Mouse (Mus musculus): ENCODE measurements around the gene Pcgf2.
"Not testable (repeated sequence)": the region's sequence is repeated elsewhere in the genome, so short reads cannot be mapped to it uniquely, and the experiment has no call there.

The Pcgf2 gene

GRCm38 (mm10) chr11:97700003-97700745, at the start of gene Pcgf2:
Gene Pcgf2, minus strand, starts transcription at chr11:97700497.
- no peak for DNase-seq (ENCODE audit: low spot score)

- DNase-seq (ENCODE audit: low spot score), result no peak
Measured at GRCm38 (mm10) chr11:97748496-97748895, 48.2 kb upstream of the Pcgf2 start.

- DNase-seq (ENCODE audit: low spot score), result no peak
Measured at GRCm38 (mm10) chr11:97747773-97748172, 47.5 kb upstream of the Pcgf2 start.

DNA sequence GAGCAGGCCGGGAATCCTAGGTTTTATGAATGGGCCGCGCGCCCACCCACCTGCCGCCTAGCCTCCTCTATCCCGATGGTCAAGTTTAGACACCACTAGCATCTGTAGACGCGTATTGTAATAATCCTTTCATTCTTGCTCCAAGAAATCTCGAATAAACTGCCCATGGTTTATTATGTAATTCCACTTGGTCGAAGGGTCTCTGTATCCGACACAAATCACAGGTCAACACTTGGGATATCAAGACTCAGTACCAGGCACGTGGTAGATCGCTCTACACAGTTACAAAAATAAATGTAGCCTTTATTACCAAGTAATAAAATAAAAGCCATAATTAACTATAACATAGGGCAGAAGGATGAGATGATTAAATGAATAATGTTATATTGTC, 45.0 kb upstream of the Pcgf2 start:
- no peak for DNase-seq (ENCODE audit: low spot score)

- DNase-seq (ENCODE audit: low spot score), result peak; percentile 99
Measured at GRCm38 (mm10) chr11:97744718-97745330, 44.5 kb upstream of the Pcgf2 start.

GRCm38 (mm10) chr11:97744063-97744717, 43.9 kb upstream of the Pcgf2 start, which contains the start of gene Pip4k2b:
Gene Pip4k2b, minus strand, starts transcription at chr11:97744704.
- peak; percentile 34 for DNase-seq (ENCODE audit: low spot score)

DNA sequence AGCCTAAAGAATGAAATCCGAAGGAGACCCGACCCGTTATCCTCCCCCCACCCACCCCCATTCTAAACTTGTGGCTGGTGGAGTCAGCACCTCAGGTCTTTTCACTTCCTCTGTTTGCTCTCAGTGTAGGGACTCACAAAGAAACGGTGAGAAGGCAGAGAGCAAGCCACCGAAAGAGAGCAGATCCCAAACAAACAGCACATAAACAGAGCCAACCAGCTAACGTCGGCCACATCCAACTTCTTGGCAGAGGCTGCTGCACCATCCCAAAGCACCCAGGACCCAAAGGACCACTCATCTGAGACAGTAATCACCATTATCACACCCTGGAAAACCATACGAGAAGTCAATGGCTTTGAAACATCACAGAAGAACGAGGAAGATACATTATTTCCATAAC, 43.1 kb upstream of the Pcgf2 start:
- no peak for DNase-seq (ENCODE audit: low spot score)

DNA sequence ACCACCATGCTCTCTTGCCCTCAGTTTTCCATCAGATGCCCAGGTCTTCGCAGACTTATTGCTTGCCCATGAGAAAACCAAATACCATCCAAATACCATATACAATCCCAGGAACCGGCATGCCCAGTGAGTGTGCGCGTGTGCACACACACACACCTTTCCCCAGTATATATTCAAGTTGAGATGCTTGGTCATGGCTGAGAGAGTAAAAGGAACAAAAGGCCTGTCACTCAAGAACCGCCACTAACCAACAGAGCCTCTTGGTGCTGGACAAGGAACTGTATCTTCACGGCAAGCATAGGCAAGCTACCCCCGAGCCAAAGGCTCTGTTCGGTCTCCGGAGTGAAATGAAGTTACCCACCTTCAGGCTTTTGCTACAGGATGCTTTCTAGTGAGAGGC, 42.3 kb upstream of the Pcgf2 start:
- no peak for DNase-seq (ENCODE audit: low spot score)

- DNase-seq (ENCODE audit: low spot score), result no peak
Measured at GRCm38 (mm10) chr11:97742157-97742556, 41.9 kb upstream of the Pcgf2 start.

DNA sequence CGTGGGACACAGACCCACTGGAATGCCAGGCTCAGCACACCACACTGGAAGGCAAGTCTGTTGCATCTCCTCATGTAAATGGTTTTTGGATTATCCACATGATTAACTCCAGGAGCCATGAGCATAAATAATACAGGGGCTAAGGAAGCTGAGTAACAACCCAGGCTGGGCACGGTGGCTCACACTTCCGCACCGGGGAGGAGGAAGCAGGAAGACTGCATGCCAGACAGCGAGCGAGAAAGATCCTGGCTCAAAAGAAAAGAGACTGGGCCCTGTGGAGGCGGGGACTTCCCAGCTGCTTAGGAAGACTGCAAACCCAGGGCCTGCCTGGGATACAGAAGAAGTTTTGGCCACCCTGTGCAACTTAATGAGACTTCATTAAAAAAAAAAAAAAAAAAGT, 39.9 kb upstream of the Pcgf2 start:
- no peak for DNase-seq (ENCODE audit: low spot score)

DNA sequence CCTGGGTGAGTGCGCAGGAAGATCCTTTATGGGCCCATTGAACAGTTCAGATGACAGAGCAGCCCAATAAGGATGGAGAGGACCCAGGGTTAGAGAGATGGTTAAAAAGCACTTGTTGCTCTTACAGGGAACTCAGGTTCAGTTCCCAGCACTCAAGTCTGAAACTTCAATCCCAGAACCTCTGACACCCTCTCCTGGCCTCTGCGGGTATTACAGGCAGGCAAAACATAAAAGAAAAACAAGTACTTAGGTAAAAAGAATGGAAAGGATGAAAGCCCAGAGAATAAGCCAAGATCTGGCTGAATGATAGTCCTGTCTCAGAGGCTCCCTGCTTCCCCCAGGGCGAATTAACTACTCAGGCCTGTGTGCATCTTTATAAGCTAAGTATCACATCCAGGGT, 38.9 kb upstream of the Pcgf2 start:
- no peak for DNase-seq (ENCODE audit: low spot score)

- DNase-seq (ENCODE audit: low spot score), result peak; percentile 33
Measured at GRCm38 (mm10) chr11:97738703-97739102, 38.4 kb upstream of the Pcgf2 start.

DNA sequence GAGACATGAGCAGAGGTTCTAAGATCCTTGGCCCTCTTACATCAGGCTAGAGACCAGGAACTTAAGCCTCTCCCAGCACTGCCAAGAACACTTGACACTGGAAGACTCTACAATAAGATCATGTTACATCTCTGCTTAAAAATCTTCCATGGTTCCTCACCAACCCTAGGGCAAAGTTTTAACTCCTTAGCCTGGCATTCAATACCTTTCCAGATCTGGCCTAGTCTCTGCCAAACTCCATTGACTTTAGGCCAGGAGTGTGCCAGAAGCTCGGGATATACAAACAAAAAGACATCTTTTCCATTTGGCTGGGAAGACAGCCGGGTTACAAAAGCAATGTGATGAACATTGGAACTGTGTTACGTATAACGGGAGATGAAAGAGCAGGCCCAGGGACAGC, 37.3 kb upstream of the Pcgf2 start:
- DNase-seq (ENCODE audit: low spot score), result no peak

DNA sequence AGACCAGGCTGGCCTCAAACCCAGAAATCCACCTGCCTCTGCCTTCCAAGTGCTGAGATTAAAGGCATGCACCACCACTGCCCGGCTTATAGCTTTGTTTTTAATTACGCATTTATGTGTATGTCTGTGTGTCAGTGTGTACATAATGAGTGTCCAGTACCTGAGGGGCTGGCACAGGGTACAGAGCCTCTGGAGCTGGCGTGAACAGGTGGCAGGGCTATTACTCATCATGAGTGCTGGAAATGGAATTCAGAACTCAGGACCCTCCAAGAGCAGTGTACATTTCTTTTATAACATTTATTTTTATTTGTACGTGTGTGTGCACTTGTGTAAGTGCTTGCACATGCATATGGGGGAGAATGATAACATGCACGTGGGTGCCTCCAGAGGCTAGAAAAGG, 36.3 kb upstream of the Pcgf2 start:
- no peak for DNase-seq (ENCODE audit: low spot score)

DNA sequence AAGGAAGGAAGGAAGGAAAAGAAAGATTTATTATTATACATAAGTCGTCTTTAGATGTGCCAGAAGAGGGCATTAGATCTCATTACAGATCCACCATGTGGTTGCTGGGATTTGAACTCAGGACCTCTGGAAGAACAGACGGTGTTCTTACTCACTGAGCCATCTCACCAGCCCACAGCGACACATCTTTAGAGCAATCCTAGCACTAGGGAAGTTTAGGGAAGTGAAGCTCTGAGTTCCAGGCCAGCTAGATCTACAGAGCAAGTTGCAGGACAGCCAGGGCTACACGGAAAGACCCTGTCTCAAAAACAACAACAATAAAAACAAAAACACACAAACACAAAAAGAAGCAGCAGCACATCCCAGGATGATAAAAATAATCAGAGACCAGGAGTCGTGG, 34.5 kb upstream of the Pcgf2 start:
- DNase-seq (ENCODE audit: low spot score), result not testable (repeated sequence)

DNA sequence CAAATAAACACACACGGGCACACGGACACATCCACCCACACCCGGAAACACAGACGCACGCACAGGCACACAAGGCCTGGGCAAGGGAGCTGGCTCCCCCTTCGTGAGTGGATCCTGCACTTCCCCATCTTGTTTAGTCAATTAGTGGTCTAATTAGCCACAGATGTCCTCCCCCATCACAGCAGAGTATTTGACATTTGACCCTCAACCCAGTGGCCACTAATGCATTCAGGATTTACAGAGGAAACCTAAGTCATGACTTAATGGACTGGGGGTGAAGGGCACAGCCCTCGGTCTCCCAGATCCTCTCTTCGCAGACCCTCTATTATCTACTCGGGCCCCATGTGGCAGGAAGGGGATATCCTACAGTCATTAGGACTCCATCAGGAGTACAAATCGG, 33.4 kb upstream of the Pcgf2 start:
- DNase-seq (ENCODE audit: low spot score), result no peak

DNA sequence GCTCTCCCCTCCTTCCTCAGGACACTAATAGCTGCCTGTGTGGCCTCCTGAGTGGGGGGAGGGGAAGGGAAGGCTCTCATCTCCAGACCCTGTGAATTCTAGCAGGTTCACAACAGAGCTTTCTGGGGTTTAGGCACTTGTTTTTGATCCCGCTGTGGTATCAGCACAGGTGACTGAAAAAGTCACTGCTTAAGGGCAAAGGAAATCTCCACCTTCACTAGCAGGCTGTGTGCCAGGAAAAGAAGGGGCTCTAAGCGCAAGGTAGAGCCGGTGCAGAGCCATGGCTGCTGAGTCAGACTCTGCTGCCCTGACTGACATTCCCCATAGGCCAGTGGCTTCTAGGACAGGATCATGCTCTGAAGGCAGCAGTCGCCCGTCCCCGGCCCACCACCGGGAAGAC, 28.4 kb upstream of the Pcgf2 start:
- DNase-seq (ENCODE audit: low spot score), result no peak

- DNase-seq (ENCODE audit: low spot score), result no peak
Measured at GRCm38 (mm10) chr11:97728311-97728710, 28.0 kb upstream of the Pcgf2 start.

- DNase-seq (ENCODE audit: low spot score), result no peak
Measured at GRCm38 (mm10) chr11:97723709-97724108, 23.4 kb upstream of the Pcgf2 start.

DNA sequence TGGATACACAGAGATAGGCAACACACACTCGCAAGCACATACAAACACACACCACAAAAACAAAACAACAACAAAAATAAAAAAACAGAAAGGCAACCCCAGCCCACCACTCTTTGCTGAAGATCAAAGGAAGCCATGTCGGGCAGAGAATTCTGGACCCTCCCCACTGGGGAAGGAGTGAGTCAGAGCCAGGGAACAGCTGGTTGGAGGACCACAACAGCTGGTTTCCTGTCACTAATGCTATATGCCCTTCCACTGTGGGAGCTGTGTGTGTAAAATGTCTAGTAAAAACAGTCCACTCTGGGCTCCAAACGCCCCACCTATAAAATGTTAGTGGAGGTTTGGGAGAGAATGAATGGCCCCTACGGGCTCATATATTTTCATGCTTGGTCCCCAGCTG, 21.0 kb upstream of the Pcgf2 start:
- no peak for DNase-seq (ENCODE audit: low spot score)

- DNase-seq (ENCODE audit: low spot score), result no peak
Measured at GRCm38 (mm10) chr11:97719041-97719440, 18.7 kb upstream of the Pcgf2 start.

DNA sequence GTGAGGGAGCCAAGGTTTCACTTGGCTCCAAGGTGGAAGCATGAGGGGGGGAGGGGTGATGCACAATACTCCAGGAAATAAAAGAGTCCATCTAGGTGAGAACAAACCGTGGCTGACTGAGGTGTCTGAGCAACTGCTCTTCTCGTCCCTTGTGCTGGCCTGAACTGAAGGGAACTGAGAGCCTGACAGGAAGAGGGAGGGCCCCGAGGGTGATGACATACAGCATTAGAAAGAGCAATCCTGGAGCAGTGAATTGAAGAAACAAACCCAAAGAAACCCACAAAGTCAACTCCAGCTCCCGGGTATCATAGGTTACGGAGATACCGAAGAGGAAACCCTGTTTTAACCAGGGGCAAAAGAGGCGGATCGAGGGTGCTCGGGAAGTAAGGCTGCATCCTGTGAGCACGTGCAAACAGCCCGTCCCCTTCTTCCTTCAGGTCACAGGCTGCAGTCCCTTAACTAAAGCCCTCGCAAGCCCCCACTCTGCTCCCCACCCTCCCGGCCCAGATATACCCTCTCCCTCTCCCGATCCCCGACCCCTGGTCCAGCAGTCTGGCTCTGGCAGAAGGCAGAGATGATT, 18.1 kb upstream of the Pcgf2 start:
- DNase-seq (ENCODE audit: low spot score), result no peak

Data from c-Kit-positive CD71-positive TER-119-positive erythroid progenitor cells, embryonic 14.5 days (primary cell).